Mouse (Mus musculus): ENCODE measurements at regions not wholly inside any gene's neighbourhood (a gene's known extent, or its start where the extent isn't known, plus 50 kb on each side); places are given as distances from the start of the nearest gene placed in this dataset.
"Not testable (repeated sequence)": the region's sequence is repeated elsewhere in the genome, so short reads cannot be mapped to it uniquely, and the experiment has no call there.

- TF ChIP-seq CTCF (conservative IDR thresholded peaks at IDR 0.05): no peak
- H3K27ac ChIP-seq: no peak overlapping the region
- no peak for DNase-seq (ENCODE audit: low spot score in 2 of 2)
- no peak overlapping the region for H3K4me3 ChIP-seq
Measured at GRCm38 (mm10) chr1:96626271-96626670, 245.7 kb downstream of the Slco4c1 start.

GRCm38 (mm10) chr1:96625326-96625725 is 246.6 kb downstream of the Slco4c1 start:
- not testable (repeated sequence) for H3K27ac ChIP-seq

DNA sequence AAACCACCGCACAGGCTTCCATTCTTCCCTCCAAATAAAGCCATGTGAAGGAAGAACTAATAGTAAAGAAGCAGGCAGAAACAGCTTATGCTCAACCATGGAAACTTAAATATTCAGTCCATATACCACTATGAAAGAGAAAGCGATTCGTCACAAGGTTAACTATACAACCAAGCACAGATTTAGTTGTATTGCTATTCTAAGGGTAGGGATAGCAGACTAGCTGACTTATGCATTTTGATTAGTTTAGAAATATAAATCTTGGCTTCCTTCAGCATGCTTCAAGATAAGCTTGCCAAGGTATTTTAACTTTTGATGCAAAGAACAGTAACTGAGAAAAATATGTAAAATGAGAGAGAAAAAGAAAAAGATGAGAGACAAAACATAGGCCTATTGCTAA is 275.8 kb downstream of the Slco4c1 start:
- TF ChIP-seq CTCF (conservative IDR thresholded peaks at IDR 0.05): no peak
- DNase-seq (ENCODE audit: low spot score in 2 of 2): no peak
- H3K27ac ChIP-seq: no peak overlapping the region
- no peak overlapping the region for H3K4me3 ChIP-seq

More at GRCm38 (mm10) chr1:96625326-96625725, 246.6 kb downstream of the Slco4c1 start:
- not testable (repeated sequence) for DNase-seq (ENCODE audit: low spot score in 2 of 2); H3K4me3 ChIP-seq

- H3K4me3 ChIP-seq: no peak overlapping the region
- no peak for DNase-seq (ENCODE audit: low spot score in 2 of 2)
- TF ChIP-seq CTCF (conservative IDR thresholded peaks at IDR 0.05): peak; percentile 67
- H3K27ac ChIP-seq: no peak overlapping the region
Measured at GRCm38 (mm10) chr1:96569281-96569680, 302.7 kb downstream of the Slco4c1 start.

- Histone ChIP-seq H3K27ac (no peak overlapping the region), H3K4me3 (no peak overlapping the region)
- no peak for DNase-seq (ENCODE audit: low spot score in 2 of 2)
- TF ChIP-seq CTCF (conservative IDR thresholded peaks at IDR 0.05): no peak
Measured at GRCm38 (mm10) chr1:96563279-96563910, 308.6 kb downstream of the Slco4c1 start.

DNA sequence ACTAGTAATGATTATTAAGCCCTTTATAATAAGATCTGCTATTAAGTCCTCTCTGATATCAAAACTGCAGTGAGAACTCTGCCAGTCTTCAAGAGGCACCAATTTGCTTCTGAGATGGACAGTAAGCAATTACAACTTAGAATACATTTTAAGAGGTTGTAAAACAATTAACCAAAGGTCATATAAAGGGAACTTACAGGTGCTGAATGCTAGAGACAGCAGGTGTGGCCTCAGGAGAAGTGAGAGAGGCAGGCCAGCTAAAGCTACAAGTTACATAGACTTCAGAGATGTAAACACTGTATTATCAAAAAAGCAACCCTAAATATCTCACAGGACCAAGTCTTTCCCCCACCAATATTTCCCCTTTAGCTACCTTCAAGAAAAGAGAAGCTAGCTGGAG is 315.7 kb downstream of the Slco4c1 start:
- H3K4me3 ChIP-seq: no peak overlapping the region
- H3K27ac ChIP-seq: no peak overlapping the region
- DNase-seq (ENCODE audit: low spot score in 2 of 2): no peak
- TF ChIP-seq CTCF (conservative IDR thresholded peaks at IDR 0.05): no peak

DNA sequence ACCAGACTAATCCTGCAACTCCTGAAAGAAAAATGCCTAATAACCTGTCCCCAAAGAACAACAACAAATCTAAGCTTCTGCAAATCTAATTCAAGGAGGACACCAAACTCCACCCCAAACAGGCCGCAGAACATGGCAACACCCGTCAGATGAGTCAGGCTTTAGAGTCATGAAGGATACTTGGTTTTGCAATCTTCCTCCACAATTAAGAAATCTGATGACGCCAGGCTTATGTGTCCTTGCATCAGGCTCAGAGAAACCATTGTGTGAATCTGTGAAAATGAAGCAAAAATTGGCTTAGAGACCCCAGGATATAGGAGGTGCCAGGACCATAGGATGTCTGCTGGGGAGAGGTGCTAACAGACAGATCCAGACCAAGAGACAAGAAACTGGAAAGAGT is 352.6 kb downstream of the Slco4c1 start:
- no peak for TF ChIP-seq CTCF (conservative IDR thresholded peaks at IDR 0.05)
- no peak for DNase-seq (ENCODE audit: low spot score in 2 of 2)
- Histone ChIP-seq H3K4me3 (no peak overlapping the region), H3K27ac (no peak overlapping the region)

- no peak for TF ChIP-seq CTCF (conservative IDR thresholded peaks at IDR 0.05)
- DNase-seq (ENCODE audit: low spot score in 2 of 2): no peak
- H3K27ac ChIP-seq: no peak overlapping the region
- no peak overlapping the region for H3K4me3 ChIP-seq
Measured at GRCm38 (mm10) chr1:96501007-96501406, 371.0 kb downstream of the Slco4c1 start.

DNA sequence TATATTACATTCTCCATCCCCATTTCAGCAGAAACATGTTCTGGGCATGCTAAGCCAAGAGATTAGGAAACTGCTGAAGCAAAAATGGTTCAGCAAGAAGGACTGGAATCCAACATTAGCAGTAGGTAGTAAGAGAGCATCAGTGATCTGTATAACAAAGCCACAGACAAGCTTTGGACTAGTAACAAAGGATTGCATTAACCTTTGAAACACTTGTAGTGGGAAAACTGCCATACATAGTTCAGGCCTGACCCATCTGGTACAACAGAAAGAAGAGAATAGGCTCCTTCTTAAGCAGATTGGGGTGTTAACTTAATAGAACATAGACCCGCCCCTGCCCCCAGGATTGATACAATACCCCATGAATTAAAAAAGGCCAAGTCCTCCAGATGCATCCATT is 389.2 kb downstream of the Slco4c1 start:
- no peak overlapping the region for H3K4me3 ChIP-seq
- TF ChIP-seq CTCF (conservative IDR thresholded peaks at IDR 0.05): no peak
- DNase-seq (ENCODE audit: low spot score in 2 of 2): no peak
- H3K27ac ChIP-seq: no peak overlapping the region

DNA sequence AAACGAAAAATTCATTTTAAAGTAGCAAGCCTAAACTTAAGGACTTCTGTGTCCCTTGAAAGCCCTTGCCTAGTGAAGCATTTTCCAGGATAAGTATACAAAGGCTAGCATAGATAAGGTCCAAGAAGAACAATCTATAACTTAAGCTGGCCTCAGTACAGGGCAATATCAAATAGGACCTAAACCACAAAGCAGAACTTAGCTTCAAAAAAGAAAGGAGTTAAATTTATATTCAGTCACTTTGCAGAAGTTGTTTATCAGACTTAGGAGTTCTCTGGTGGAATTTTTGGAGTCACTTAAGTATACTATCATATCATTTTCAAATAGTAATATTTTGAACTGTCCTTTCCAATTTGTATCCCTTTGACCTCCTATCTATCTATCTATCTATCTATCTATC is 421.1 kb downstream of the Slco4c1 start:
- no peak overlapping the region for H3K27ac ChIP-seq
- no peak for DNase-seq (ENCODE audit: low spot score in 2 of 2)
- no peak for TF ChIP-seq CTCF (conservative IDR thresholded peaks at IDR 0.05)
- no peak overlapping the region for H3K4me3 ChIP-seq

DNA sequence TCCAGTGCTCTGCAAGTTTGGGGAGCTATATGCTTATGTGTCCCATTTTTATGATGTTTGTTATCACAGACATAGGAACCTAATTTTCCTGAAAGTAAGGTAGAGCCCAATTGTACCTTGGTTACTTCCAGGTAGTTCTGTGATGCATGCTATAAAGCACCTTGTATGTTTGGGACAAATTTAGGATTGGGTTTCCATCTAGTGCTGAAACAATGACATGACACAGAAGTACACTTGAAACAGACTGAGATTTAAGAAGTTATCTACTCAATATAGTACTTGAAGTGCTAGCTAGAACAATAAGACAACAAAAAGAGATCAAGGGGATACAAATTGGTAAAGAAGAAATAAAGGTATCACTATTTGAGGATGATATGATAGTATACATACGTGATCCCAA is 426.8 kb downstream of the Slco4c1 start:
- DNase-seq (ENCODE audit: low spot score in 2 of 2): no peak
- TF ChIP-seq CTCF (conservative IDR thresholded peaks at IDR 0.05): peak; percentile 66
- no peak overlapping the region for H3K27ac ChIP-seq
- H3K4me3 ChIP-seq: no peak overlapping the region

- TF ChIP-seq CTCF (conservative IDR thresholded peaks at IDR 0.05): no peak
- no peak overlapping the region for H3K4me3 ChIP-seq
- H3K27ac ChIP-seq: no peak overlapping the region
- DNase-seq (ENCODE audit: low spot score in 2 of 2): no peak
Measured at GRCm38 (mm10) chr1:96433057-96433456, 438.9 kb downstream of the Slco4c1 start.

- DNase-seq (ENCODE audit: low spot score in 2 of 2): no peak
- Histone ChIP-seq H3K27ac (no peak overlapping the region), H3K4me3 (no peak overlapping the region)
- no peak for TF ChIP-seq CTCF (conservative IDR thresholded peaks at IDR 0.05)
Measured at GRCm38 (mm10) chr1:96423481-96423880, 448.5 kb downstream of the Slco4c1 start.

DNA sequence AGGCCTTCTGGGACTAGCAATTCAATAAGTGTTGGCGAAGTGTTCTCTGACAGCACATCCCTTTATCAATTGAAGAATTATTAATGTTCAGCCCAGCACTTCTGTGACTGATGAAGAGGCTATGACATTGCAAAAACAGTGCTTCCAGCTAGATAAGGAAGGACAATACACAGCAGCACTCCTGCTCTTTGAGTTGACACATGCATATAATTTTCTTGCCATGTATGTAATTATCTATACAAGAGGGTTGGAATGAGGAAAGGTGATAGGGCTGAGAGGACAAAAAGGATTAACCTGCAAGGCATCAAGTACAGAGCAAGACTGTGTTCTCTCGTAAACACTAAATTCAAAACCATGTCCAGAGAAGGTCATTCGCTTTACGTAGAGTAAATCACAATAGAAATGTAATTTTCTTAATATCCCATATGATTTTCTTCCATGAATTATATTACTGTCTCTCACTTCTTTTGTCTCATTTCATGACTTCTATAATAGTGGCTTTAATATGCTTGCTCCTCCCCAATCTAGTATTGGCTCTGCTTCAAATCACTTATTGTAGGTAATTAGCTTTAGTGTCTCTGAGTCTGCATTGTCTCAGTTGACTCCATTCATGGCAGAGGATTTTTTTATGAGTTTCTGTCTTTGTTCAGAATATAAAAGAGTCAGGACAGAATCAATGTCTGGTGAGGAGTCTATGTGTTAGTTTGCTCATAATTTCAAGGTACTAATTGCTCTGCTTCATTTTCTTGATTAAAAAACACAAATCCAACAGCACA is 460.9 kb downstream of the Slco4c1 start:
- Histone ChIP-seq H3K27ac (no peak overlapping the region), H3K4me3 (no peak overlapping the region)
- DNase-seq (ENCODE audit: low spot score in 2 of 2): no peak
- TF ChIP-seq CTCF (conservative IDR thresholded peaks at IDR 0.05): no peak
